Mouse (Mus musculus) testis, adult 2 months (tissue): ENCODE results near the gene Usp20.

Source experiments
- CTCF ChIP-seq: fragments of 200-500 bp; IDR thresholded peaks from 2 replicates; pipeline ENCODE4 v1.5.1; 2012; ENCODE audit warnings: low read depth, mild to moderate bottlenecking, inconsistent platforms, low read length, moderate library complexity; ENCODE audit not compliant: control insufficient read depth, insufficient read depth, insufficient replicate concordance
- POLR2A ChIP-seq: fragments of 200-500 bp; IDR thresholded peaks from 2 replicates; pipeline ENCODE4 v1.6.1; 2012; ENCODE audit warnings: low read depth, mild to moderate bottlenecking, inconsistent platforms, low read length, moderate library complexity; ENCODE audit not compliant: control insufficient read depth

DNA sequence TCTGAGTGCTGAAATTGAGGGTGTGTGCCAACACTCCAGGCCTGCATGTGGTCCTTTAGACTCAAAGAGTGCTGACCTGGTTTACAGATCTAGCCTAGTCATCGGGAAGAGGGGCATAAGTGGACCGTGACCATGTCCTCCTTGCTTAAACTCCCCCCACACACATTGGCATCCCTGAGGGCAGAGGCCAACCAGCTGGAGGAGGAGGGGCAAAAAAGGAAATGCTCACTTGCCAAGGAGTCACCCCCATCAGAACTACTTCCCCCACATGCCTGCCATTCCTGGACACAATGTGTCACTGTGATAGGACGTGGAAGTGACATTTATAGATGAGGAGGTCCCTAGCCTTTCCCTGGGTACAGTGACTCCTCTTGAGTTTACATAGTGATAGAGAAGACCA is 43.4 kb downstream of the Usp20 start:
- TF ChIP-seq CTCF (no peak), POLR2A (no peak)
